Mouse (Mus musculus): Measurements from ENCODE around the gene Fam92b.

GRCm38 (mm10) chr8:120126357-120127161 lies 50.7 kb downstream of the Fam92b start:
- TF ChIP-seq CTCF (conservative IDR thresholded peaks at IDR 0.05; ENCODE audit: low read length) (no peak), NANOG (IDR thresholded peaks at IDR 0.05; ENCODE audit: borderline replicate concordance, low read length) (no peak), POU5F1 (IDR thresholded peaks at IDR 0.05; ENCODE audit: borderline replicate concordance, low read length) (no peak)

Measured in E14TG2a.4 (cell line).